ENCODE assay signal across 9 mouse cellular contexts in the genomic region with DNA sequence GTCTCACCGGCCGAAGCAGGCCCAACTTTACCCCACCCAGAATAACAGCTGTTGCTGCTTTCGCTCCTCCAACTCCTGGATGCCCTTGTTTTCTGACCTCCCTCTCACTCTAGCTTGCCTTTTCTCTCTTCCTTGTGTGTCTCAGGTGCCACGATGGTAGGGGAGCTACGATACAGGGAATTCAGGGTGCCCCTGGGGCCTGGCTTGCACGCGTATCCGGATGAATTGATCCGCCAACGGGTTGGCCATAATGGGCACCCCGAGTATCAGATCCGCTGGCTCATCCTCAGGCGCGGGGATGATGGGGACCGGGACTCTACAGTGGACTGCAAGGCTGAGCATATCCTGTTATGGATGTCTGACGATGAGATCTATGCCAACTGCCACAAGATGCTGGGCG. TPM values are rescaled to one million over a fixed set of nuclear protein-coding genes. Genes with fewer than 3 reads are reported as not detected.
DNase-seq lines count a peak whose midpoint lies in the region; ATAC-seq and TF ChIP-seq lines count a peak whose summit lies in the region.
"Had no signal": no experiment of that assay in that cellular context is flagged by ENCODE, and none has a peak within 500 bp of the region (broad histone marks: within the 10 kb centered on the region; RNA-seq: fewer than 3 reads in every experiment).

No protein-coding gene starts in this region.

- peak overlapping the region; percentile 92 for H3K4me2 ChIP-seq in embryonic facial prominence, embryonic 13.5 days
- H3K4me2 ChIP-seq in intestine, embryonic 14.5 days (ENCODE audit: low read length), result peak overlapping the region; percentile 85
- peak overlapping the region; percentile 91 for H3K4me2 ChIP-seq in neural tube, embryonic 12.5 days (replicated peaks)

- peaks cover 2% of the 10 kb centered on the region; the same call in 1 of the 2 replicates for H3K36me3 ChIP-seq in liver, adult 2 months (ENCODE audit: control insufficient read depth, insufficient read depth, low read length)
- H3K36me3 ChIP-seq in embryonic facial prominence, embryonic 13.5 days, result peaks cover 47% of the 10 kb centered on the region
- peaks cover 50% of the 10 kb centered on the region for H3K36me3 ChIP-seq in intestine, embryonic 14.5 days (ENCODE audit: control insufficient read depth, insufficient read depth, low read length)
- peaks cover 53% of the 10 kb centered on the region for H3K36me3 ChIP-seq in neural tube, embryonic 12.5 days

- peak overlapping the region; percentile 2; the same call in 1 of the 2 replicates for H3K4me3 ChIP-seq in liver, adult 2 months (ENCODE audit: insufficient read depth, low read depth, low read length)
- peak overlapping the region; percentile 78 for H3K4me3 ChIP-seq in embryonic facial prominence, embryonic 13.5 days
- H3K4me3 ChIP-seq in intestine, embryonic 14.5 days (ENCODE audit: low read depth, low read length), result peak overlapping the region; percentile 67
- H3K4me3 ChIP-seq in neural tube, embryonic 12.5 days, result peak overlapping the region; percentile 67

- no peak for DNase-seq in liver, adult 2 months (ENCODE audit: extremely low read depth, low read depth, low spot score)
- no peak for DNase-seq in liver
- no peak for DNase-seq in intestine, embryonic 14.5 days (ENCODE audit: low spot score)
- DNase-seq in retina, embryonic 14.5 days (ENCODE audit: low spot score), result no peak
- no peak for DNase-seq in thymus, postnatal 14 days

- TF ChIP-seq CTCF in liver, adult 2 months (IDR thresholded peaks at IDR 0.05; ENCODE audit: low read depth, low read length), result no peak

- no peak for TF ChIP-seq POLR2A in liver, adult 2 months (IDR thresholded peaks at IDR 0.05; ENCODE audit: extremely low read depth, insufficient read depth, low read length)

- H3K9ac ChIP-seq in liver, adult 2 months (ENCODE audit: low read depth, low read length), result peak overlapping the region; percentile 4; the same call in 1 of the 2 replicates
- peak overlapping the region; percentile 95 for H3K9ac ChIP-seq in embryonic facial prominence, embryonic 13.5 days
- peak overlapping the region; percentile 86 for H3K9ac ChIP-seq in intestine, embryonic 14.5 days (ENCODE audit: low read length)
- H3K9ac ChIP-seq in neural tube, embryonic 12.5 days, result peak overlapping the region; percentile 92

- no peaks in the 10 kb centered on the region for H3K9me3 ChIP-seq in embryonic facial prominence, embryonic 13.5 days
- 0 out of 2 replicates have a peak, but pooled peaks cover 2% of the 10 kb centered on the region for H3K9me3 ChIP-seq in intestine, embryonic 14.5 days (ENCODE audit: control insufficient read depth, low read length)
- no peaks in the 10 kb centered on the region for H3K9me3 ChIP-seq in neural tube, embryonic 12.5 days

- 71% methylated on average over 17 of the region's 17 CpGs for WGBS in liver, adult 2 months
- 80% methylated on average over 17 of the region's 17 CpGs for WGBS in embryonic facial prominence, embryonic 13.5 days
- WGBS in intestine, embryonic 14.5 days, result 65% methylated on average over 17 of the region's 17 CpGs
- WGBS in neural tube, embryonic 12.5 days, result 81% methylated on average over 17 of the region's 17 CpGs

- no peak overlapping the region for H3K27ac ChIP-seq in liver, adult 2 months (replicated peaks; ENCODE audit: insufficient read depth, low read depth, low read length)
- H3K27ac ChIP-seq in embryonic facial prominence, embryonic 13.5 days, result peak overlapping the region; percentile 96
- peak overlapping the region; percentile 95 for H3K27ac ChIP-seq in intestine, embryonic 14.5 days (ENCODE audit: low read depth)
- no peak overlapping the region for H3K27ac ChIP-seq in neural tube, embryonic 12.5 days

- H3K27me3 ChIP-seq in liver, adult 2 months (ENCODE audit: control insufficient read depth, insufficient read depth, low read length), result no peaks in the 10 kb centered on the region
- H3K27me3 ChIP-seq in embryonic facial prominence, embryonic 13.5 days, result no peaks in the 10 kb centered on the region
- no peaks in the 10 kb centered on the region for H3K27me3 ChIP-seq in intestine, embryonic 14.5 days (replicated peaks; ENCODE audit: control insufficient read depth, insufficient read depth, low read length)
- H3K27me3 ChIP-seq in neural tube, embryonic 12.5 days (replicated peaks), result no peaks in the 10 kb centered on the region

- no peaks in the 10 kb centered on the region for H3K79me2 ChIP-seq in liver, adult 2 months (ENCODE audit: control insufficient read depth, insufficient read depth, low read length)

- ATAC-seq in embryonic facial prominence, embryonic 13.5 days (ENCODE audit: insufficient number of reproducible peaks, insufficient read depth, low FRiP score, low TSS enrichment, low read depth), result no peak
- no peak for ATAC-seq in intestine, embryonic 14.5 days (replicated peaks; ENCODE audit: low FRiP score, low TSS enrichment, low read depth)
- ATAC-seq in neural tube, embryonic 12.5 days (ENCODE audit: low FRiP score, low read depth), result no peak
- ATAC-seq in granulocyte monocyte progenitor cell, adult 5-6 weeks (replicated peaks; ENCODE audit: poor library complexity, severe bottlenecking), result no peak
- ATAC-seq: activated CD4-positive, CD25-positive, alpha-beta regulatory T cell, adult 4 months had no signal

- peaks cover 3% of the 10 kb centered on the region; the same call in 1 of the 2 replicates for H3K4me1 ChIP-seq in liver, adult 2 months (ENCODE audit: control insufficient read depth, insufficient read depth, low read length)
- peaks cover 55% of the 10 kb centered on the region for H3K4me1 ChIP-seq in embryonic facial prominence, embryonic 13.5 days
- H3K4me1 ChIP-seq in intestine, embryonic 14.5 days (replicated peaks; ENCODE audit: control insufficient read depth, insufficient read depth, low read length), result peaks cover 32% of the 10 kb centered on the region
- H3K4me1 ChIP-seq in neural tube, embryonic 12.5 days, result peaks cover 46% of the 10 kb centered on the region

RNA-seq across cellular contexts. Expression of gene Cul7, which starts 1.2 kb away (rescaled TPM):
- 5.0 and 5.4 TPM in 2 replicates for total RNA-seq in liver, adult 2 months (2014; rRNA removed)
- polyA plus RNA-seq in liver, adult 2 months (2012; rRNA removed), result 5.6 and 7.1 TPM in 2 replicates
- 57.4 and 64.1 TPM in 2 replicates for polyA plus RNA-seq in embryonic facial prominence, embryonic 13.5 days (2015; fragmentation: Nextera tagmentation; extraction: Ambion mirVana)
- 43.4 and 43.7 TPM in 2 replicates for polyA plus RNA-seq in intestine, embryonic 14.5 days (2014; fragmentation: Nextera tagmentation; extraction: Ambion mirVana)
- 42.0 and 45.2 TPM in 2 replicates for polyA plus RNA-seq in neural tube, embryonic 12.5 days (2016; fragmentation: Nextera tagmentation; extraction: Ambion mirVana)
- total RNA-seq in granulocyte monocyte progenitor cell, adult 5-6 weeks (2014; fragmentation: Nextera tagmentation), result 16.8 and 21.6 TPM in 2 replicates
- total RNA-seq in granulocyte monocyte progenitor cell, adult 5-6 weeks (2017), result 10.0 and 13.2 TPM in 2 replicates

RNA-seq across cellular contexts. Expression of gene Mrpl2, which starts 5.3 kb away (rescaled TPM):
- total RNA-seq in liver, adult 2 months (2014; rRNA removed), result 58.5 and 71.1 TPM in 2 replicates
- 95.1 and 97.3 TPM in 2 replicates for polyA plus RNA-seq in liver, adult 2 months (2012; rRNA removed)
- 92.7 and 95.4 TPM in 2 replicates for polyA plus RNA-seq in embryonic facial prominence, embryonic 13.5 days (2015; fragmentation: Nextera tagmentation; extraction: Ambion mirVana)
- polyA plus RNA-seq in intestine, embryonic 14.5 days (2014; fragmentation: Nextera tagmentation; extraction: Ambion mirVana), result 134 and 144 TPM in 2 replicates
- 76.9 and 86.9 TPM in 2 replicates for polyA plus RNA-seq in neural tube, embryonic 12.5 days (2016; fragmentation: Nextera tagmentation; extraction: Ambion mirVana)
- total RNA-seq in granulocyte monocyte progenitor cell, adult 5-6 weeks (2014; fragmentation: Nextera tagmentation), result 106 and 113 TPM in 2 replicates
- total RNA-seq in granulocyte monocyte progenitor cell, adult 5-6 weeks (2017), result 103 and 133 TPM in 2 replicates

RNA-seq across cellular contexts. Expression of gene Klc4, which starts 5.5 kb away (rescaled TPM):
- 48.1 and 49.0 TPM in 2 replicates for total RNA-seq in liver, adult 2 months (2014; rRNA removed)
- polyA plus RNA-seq in liver, adult 2 months (2012; rRNA removed), result 46.6 and 55.5 TPM in 2 replicates
- polyA plus RNA-seq in embryonic facial prominence, embryonic 13.5 days (2015; fragmentation: Nextera tagmentation; extraction: Ambion mirVana), result 21.8 and 26.3 TPM in 2 replicates
- 42.1 and 45.7 TPM in 2 replicates for polyA plus RNA-seq in intestine, embryonic 14.5 days (2014; fragmentation: Nextera tagmentation; extraction: Ambion mirVana)
- polyA plus RNA-seq in neural tube, embryonic 12.5 days (2016; fragmentation: Nextera tagmentation; extraction: Ambion mirVana), result 45.2 and 47.4 TPM in 2 replicates
- 5.6 and 8.5 TPM in 2 replicates for total RNA-seq in granulocyte monocyte progenitor cell, adult 5-6 weeks (2014; fragmentation: Nextera tagmentation)
- total RNA-seq in granulocyte monocyte progenitor cell, adult 5-6 weeks (2017), result 7.9 and 11.5 TPM in 2 replicates

RNA-seq across cellular contexts. Expression of gene Ptk7, which starts 22.0 kb away (rescaled TPM):
- 0.65 and 0.87 TPM in 2 replicates for total RNA-seq in liver, adult 2 months (2014; rRNA removed)
- polyA plus RNA-seq in liver, adult 2 months (2012; rRNA removed), result 0.40 and 0.66 TPM in 2 replicates
- polyA plus RNA-seq in embryonic facial prominence, embryonic 13.5 days (2015; fragmentation: Nextera tagmentation; extraction: Ambion mirVana), result 148 and 149 TPM in 2 replicates
- 54.0 and 56.6 TPM in 2 replicates for polyA plus RNA-seq in intestine, embryonic 14.5 days (2014; fragmentation: Nextera tagmentation; extraction: Ambion mirVana)
- polyA plus RNA-seq in neural tube, embryonic 12.5 days (2016; fragmentation: Nextera tagmentation; extraction: Ambion mirVana), result 68.3 and 69.7 TPM in 2 replicates
- total RNA-seq in granulocyte monocyte progenitor cell, adult 5-6 weeks (2014; fragmentation: Nextera tagmentation), result 3.6 and 4.3 TPM in 2 replicates
- total RNA-seq in granulocyte monocyte progenitor cell, adult 5-6 weeks (2017), result 3.7 and 3.8 TPM in 2 replicates

RNA-seq across cellular contexts. Expression of gene Rrp36, which starts 22.9 kb away (rescaled TPM):
- total RNA-seq in liver, adult 2 months (2014; rRNA removed), result 20.3 TPM in 2 replicates
- polyA plus RNA-seq in liver, adult 2 months (2012; rRNA removed), result 31.6 and 33.5 TPM in 2 replicates
- polyA plus RNA-seq in embryonic facial prominence, embryonic 13.5 days (2015; fragmentation: Nextera tagmentation; extraction: Ambion mirVana), result 72.3 and 75.6 TPM in 2 replicates
- 49.1 and 57.7 TPM in 2 replicates for polyA plus RNA-seq in intestine, embryonic 14.5 days (2014; fragmentation: Nextera tagmentation; extraction: Ambion mirVana)
- 52.1 and 54.1 TPM in 2 replicates for polyA plus RNA-seq in neural tube, embryonic 12.5 days (2016; fragmentation: Nextera tagmentation; extraction: Ambion mirVana)
- total RNA-seq in granulocyte monocyte progenitor cell, adult 5-6 weeks (2014; fragmentation: Nextera tagmentation), result 15.7 and 21.3 TPM in 2 replicates
- total RNA-seq in granulocyte monocyte progenitor cell, adult 5-6 weeks (2017), result 48.2 and 66.9 TPM in 2 replicates

Comparison
In these comparisons a context has a peak if more than half of its experiments do, and no peak if none do; other contexts are left out.
1. H3K27ac ChIP-seq: peak in embryonic facial prominence, embryonic 13.5 days (single experiment) and intestine, embryonic 14.5 days (single experiment); none in liver, adult 2 months (single experiment) and neural tube, embryonic 12.5 days (single experiment).
2. H3K4me3 ChIP-seq: peak in every context shown above with its lines; median percentile 78 in embryonic facial prominence, embryonic 13.5 days; 67 in intestine, embryonic 14.5 days; 67 in neural tube, embryonic 12.5 days; 2 in liver, adult 2 months.
3. H3K9ac ChIP-seq: peak in every context shown above with its lines; median percentile 95 in embryonic facial prominence, embryonic 13.5 days; 92 in neural tube, embryonic 12.5 days; 86 in intestine, embryonic 14.5 days; 4 in liver, adult 2 months.
4. Peak in every context shown above with its lines, with median percentiles within 50 percentile points of each other: H3K4me2 ChIP-seq.